Mouse (Mus musculus): Measurements from ENCODE around the gene Igsf21. TPM values are rescaled to one million over a fixed set of nuclear protein-coding genes. Genes with fewer than 3 reads are reported as not detected.

The Igsf21 gene
- polyA plus RNA-seq, 1 experiment from 2014 or later: 1.2 TPM

GRCm38 (mm10) chr4:140109626-140109948 lies 137.0 kb downstream of the Igsf21 start:
- Histone ChIP-seq H3K27ac (replicated peaks) (no peak overlapping the region), H3K36me3 (no peaks in the 10 kb centered on the region), H3K4me2 (replicated peaks) (peak overlapping the region; percentile 30; the same call in 1 of the 2 replicates), H3K4me3 (replicated peaks) (no peak overlapping the region), H3K27me3 (peaks cover 43% of the 10 kb centered on the region), H3K4me1 (peaks cover 15% of the 10 kb centered on the region), H3K9ac (no peak overlapping the region), H3K9me3 (replicated peaks) (no peaks in the 10 kb centered on the region)
- ATAC-seq (ENCODE audit: insufficient number of reproducible peaks, low FRiP score, low TSS enrichment, low read depth): no peak
- WGBS: 39% methylated on average over 6 of the region's 6 CpGs

DNA sequence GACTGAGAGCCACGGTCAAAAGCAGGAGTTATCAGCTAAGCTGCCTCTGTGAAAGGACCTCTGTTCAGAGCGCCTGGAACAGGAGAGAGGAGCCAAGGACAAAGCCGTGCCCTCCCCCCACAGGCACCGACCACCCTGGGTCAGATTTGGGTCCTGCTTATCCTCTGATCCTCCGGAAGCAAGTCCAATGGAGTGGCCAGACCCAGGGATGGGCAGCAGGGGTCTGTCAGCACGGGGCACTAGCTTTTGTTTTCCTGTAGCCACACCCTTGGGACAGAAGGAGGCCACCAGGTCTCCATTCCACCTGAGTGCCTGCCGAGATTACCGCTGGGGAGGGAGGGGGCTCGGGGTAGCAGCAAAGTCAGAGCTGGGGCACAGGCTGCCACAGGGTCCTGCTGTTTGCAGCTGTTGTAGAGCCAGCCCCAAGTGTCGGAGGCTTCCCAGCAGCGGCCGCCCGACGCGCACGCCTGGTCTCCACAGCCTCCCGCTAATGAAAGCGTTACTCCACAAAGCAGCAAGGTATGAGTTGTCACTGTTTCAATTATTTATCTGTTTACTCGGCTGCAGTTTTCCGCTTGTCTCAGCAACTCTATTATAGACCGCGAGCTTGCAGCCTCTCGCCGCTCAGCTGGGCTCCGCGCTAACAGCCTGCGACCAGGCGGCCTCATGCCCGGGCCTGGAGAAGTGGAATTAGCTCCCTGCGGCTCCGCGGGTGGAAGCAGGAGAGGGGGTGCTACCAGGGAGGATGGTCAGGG lies 137.5 kb downstream of the Igsf21 start:
- Histone ChIP-seq H3K4me1 (peaks cover 16% of the 10 kb centered on the region), H3K4me2 (replicated peaks) (peak overlapping the region; percentile 30), H3K27ac (replicated peaks) (no peak overlapping the region), H3K9ac (no peak overlapping the region), H3K9me3 (replicated peaks) (no peaks in the 10 kb centered on the region), H3K36me3 (no peaks in the 10 kb centered on the region), H3K27me3 (peaks cover 46% of the 10 kb centered on the region), H3K4me3 (replicated peaks) (no peak overlapping the region)
- WGBS: 4% methylated on average over 32 of the region's 32 CpGs
- no peak for ATAC-seq (ENCODE audit: insufficient number of reproducible peaks, low FRiP score, low TSS enrichment, low read depth)

DNA sequence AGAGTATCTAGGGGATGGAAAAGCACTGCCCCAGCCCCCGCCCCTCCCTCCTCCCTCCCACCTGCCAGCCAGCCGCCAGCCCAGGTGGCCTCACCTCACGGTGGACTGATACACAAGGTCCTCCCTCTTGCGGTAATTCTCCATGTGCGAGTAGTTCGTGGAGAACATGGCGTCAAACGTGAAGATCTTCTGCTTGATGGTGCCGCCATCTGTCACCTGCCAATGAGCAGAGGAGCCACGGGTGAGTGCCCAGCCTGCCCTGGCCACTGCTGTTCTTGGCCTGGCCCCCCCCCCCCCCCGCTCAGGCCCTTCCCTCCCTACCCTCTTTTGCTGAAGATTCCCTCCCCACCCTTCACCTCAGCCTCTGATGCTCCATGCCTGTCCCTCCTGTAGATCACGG lies 139.4 kb downstream of the Igsf21 start:
- no peak overlapping the region for H3K9ac ChIP-seq
- 79% methylated on average over 11 of the region's 12 CpGs for WGBS
- peaks cover 22% of the 10 kb centered on the region for H3K4me1 ChIP-seq
- no peak overlapping the region for H3K27ac ChIP-seq (replicated peaks)
- H3K9me3 ChIP-seq (replicated peaks): no peaks in the 10 kb centered on the region
- H3K4me3 ChIP-seq (replicated peaks): no peak overlapping the region
- no peaks in the 10 kb centered on the region for H3K36me3 ChIP-seq
- no peak for ATAC-seq (ENCODE audit: insufficient number of reproducible peaks, low FRiP score, low TSS enrichment, low read depth)
- no peak overlapping the region for H3K4me2 ChIP-seq (replicated peaks)
- peaks cover 62% of the 10 kb centered on the region for H3K27me3 ChIP-seq

- no peaks in the 10 kb centered on the region for H3K9me3 ChIP-seq (replicated peaks)
- H3K36me3 ChIP-seq: no peaks in the 10 kb centered on the region
- H3K27me3 ChIP-seq: peaks cover 55% of the 10 kb centered on the region
- ATAC-seq (ENCODE audit: insufficient number of reproducible peaks, low FRiP score, low TSS enrichment, low read depth): no peak
- H3K4me2 ChIP-seq (replicated peaks): no peak overlapping the region
- WGBS: 2% methylated on average over 6 of the region's 6 CpGs
- H3K4me3 ChIP-seq (replicated peaks): no peak overlapping the region
- no peak overlapping the region for H3K27ac ChIP-seq (replicated peaks)
- no peak overlapping the region for H3K9ac ChIP-seq
- peaks cover 22% of the 10 kb centered on the region for H3K4me1 ChIP-seq
Measured at GRCm38 (mm10) chr4:140104795-140105194, 141.8 kb downstream of the Igsf21 start.

DNA sequence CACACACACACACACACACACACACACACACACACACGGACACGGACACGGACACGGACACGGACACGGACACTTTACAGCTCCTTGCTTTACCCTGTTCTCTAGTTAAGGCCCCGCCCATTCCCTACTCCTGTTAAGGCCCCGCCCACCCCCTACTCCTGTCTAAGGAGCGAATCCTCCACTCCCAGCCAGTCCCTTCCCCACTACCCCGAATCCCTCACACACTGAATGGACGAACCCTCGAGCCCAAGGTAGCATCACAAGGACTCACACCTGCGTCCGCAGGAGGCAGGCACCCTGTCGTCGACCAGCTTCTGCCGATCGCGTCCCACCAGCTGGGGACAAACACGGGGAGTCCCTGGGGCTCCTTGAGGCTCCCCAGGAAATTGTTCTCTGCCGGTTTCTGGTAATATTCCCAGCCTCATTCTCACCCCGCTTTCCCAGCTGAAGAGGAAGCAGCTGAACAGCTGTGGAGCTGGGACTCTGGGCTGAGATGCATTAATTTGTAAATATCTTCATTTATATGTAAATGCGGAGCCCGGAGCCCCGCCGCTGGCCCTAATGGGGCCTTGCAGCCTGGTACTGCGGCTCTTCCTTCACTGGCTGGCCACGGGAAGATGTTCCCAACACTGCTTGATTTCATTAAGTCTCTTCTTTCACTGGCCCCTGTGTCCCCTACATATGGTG lies 143.1 kb downstream of the Igsf21 start:
- Histone ChIP-seq H3K36me3 (no peaks in the 10 kb centered on the region), H3K27me3 (peaks cover 42% of the 10 kb centered on the region), H3K4me1 (peaks cover 12% of the 10 kb centered on the region), H3K27ac (replicated peaks) (no peak overlapping the region), H3K9ac (no peak overlapping the region), H3K9me3 (replicated peaks) (no peaks in the 10 kb centered on the region), H3K4me2 (replicated peaks) (peak overlapping the region; percentile 23), H3K4me3 (replicated peaks) (peak overlapping the region; percentile 2; the same call in 1 of the 2 replicates)
- 2% methylated on average over 28 of the region's 28 CpGs for WGBS
- ATAC-seq (ENCODE audit: insufficient number of reproducible peaks, low FRiP score, low TSS enrichment, low read depth): no peak

GRCm38 (mm10) chr4:140102581-140103200 lies 143.9 kb downstream of the Igsf21 start:
- H3K36me3 ChIP-seq: no peaks in the 10 kb centered on the region
- H3K27me3 ChIP-seq: peaks cover 37% of the 10 kb centered on the region
- H3K4me2 ChIP-seq (replicated peaks): no peak overlapping the region
- H3K9ac ChIP-seq: no peak overlapping the region
- H3K9me3 ChIP-seq (replicated peaks): no peaks in the 10 kb centered on the region
- H3K27ac ChIP-seq (replicated peaks): no peak overlapping the region
- H3K4me1 ChIP-seq: peaks cover 12% of the 10 kb centered on the region
- no peak for ATAC-seq (ENCODE audit: insufficient number of reproducible peaks, low FRiP score, low TSS enrichment, low read depth)
- 12% methylated on average over 11 of the region's 11 CpGs for WGBS
- no peak overlapping the region for H3K4me3 ChIP-seq (replicated peaks)

GRCm38 (mm10) chr4:140101106-140101505 lies 145.5 kb downstream of the Igsf21 start:
- Histone ChIP-seq H3K4me3 (replicated peaks) (no peak overlapping the region), H3K36me3 (no peaks in the 10 kb centered on the region), H3K9ac (no peak overlapping the region), H3K27me3 (peaks cover 26% of the 10 kb centered on the region), H3K9me3 (replicated peaks) (no peaks in the 10 kb centered on the region), H3K4me1 (peaks cover 12% of the 10 kb centered on the region), H3K4me2 (replicated peaks) (no peak overlapping the region), H3K27ac (replicated peaks) (no peak overlapping the region)
- 75% methylated on average over 5 of the region's 5 CpGs for WGBS
- ATAC-seq (ENCODE audit: insufficient number of reproducible peaks, low FRiP score, low TSS enrichment, low read depth): no peak

DNA sequence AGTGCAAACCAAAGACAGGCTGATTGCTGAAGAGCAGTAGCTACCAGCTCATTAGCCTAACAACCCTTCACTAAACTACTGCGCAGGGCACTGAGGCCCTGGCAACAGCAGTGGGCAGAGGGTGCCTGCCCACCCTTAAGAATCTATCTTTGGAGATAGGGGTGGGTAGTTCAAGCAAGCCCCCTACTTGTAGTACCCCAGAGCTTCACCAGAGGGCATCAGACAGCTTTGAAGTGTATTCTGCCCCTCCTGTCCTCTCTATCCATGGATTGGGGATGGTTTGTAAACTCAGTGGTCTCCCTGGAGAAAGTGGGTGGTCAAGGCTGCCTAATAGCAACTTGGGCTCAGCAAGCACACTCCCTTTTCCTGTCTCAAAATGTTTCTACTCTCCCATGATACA lies 146.4 kb downstream of the Igsf21 start:
- no peak for ATAC-seq (ENCODE audit: insufficient number of reproducible peaks, low FRiP score, low TSS enrichment, low read depth)
- no peaks in the 10 kb centered on the region for H3K9me3 ChIP-seq (replicated peaks)
- H3K4me2 ChIP-seq (replicated peaks): no peak overlapping the region
- no peaks in the 10 kb centered on the region for H3K36me3 ChIP-seq
- H3K4me3 ChIP-seq (replicated peaks): no peak overlapping the region
- no peak overlapping the region for H3K9ac ChIP-seq
- H3K27me3 ChIP-seq: peaks cover 26% of the 10 kb centered on the region
- WGBS: 67% methylated on average over 1 of the region's 1 CpGs
- H3K27ac ChIP-seq (replicated peaks): no peak overlapping the region
- H3K4me1 ChIP-seq: peaks cover 12% of the 10 kb centered on the region

GRCm38 (mm10) chr4:140096283-140096682 lies 150.3 kb downstream of the Igsf21 start:
- H3K9ac ChIP-seq: no peak overlapping the region
- H3K27ac ChIP-seq (replicated peaks): no peak overlapping the region
- H3K27me3 ChIP-seq: no peaks in the 10 kb centered on the region
- no peaks in the 10 kb centered on the region for H3K36me3 ChIP-seq
- H3K4me3 ChIP-seq (replicated peaks): no peak overlapping the region
- no peak for ATAC-seq (ENCODE audit: insufficient number of reproducible peaks, low FRiP score, low TSS enrichment, low read depth)
- H3K4me1 ChIP-seq: no peaks in the 10 kb centered on the region
- H3K9me3 ChIP-seq (replicated peaks): no peaks in the 10 kb centered on the region
- 52% methylated on average over 2 of the region's 2 CpGs for WGBS
- H3K4me2 ChIP-seq (replicated peaks): no peak overlapping the region

DNA sequence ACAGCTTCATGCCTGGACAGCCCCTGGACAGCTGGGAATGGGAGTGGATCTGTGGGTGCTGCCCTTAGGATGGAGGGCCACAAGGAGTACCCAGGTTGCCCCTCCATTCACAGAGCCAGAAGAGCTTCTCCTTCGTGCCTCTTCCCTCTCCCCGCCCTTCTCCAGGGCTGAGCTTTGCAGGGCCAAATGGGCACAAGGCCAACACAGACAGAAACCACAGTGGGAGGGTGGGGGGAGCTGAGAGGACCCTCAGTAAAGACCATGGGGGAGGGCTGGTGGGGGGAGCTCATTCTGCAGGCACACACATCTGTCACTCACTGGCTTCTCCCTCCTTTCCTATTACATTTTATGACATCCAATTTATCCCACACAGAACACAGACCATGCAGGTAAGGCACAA lies 151.7 kb downstream of the Igsf21 start:
- no peak for ATAC-seq (ENCODE audit: insufficient number of reproducible peaks, low FRiP score, low TSS enrichment, low read depth)
- H3K9ac ChIP-seq: no peak overlapping the region
- H3K4me1 ChIP-seq: no peaks in the 10 kb centered on the region
- no peak overlapping the region for H3K4me3 ChIP-seq (replicated peaks)
- no peak overlapping the region for H3K4me2 ChIP-seq (replicated peaks)
- 35% methylated on average over 2 of the region's 2 CpGs for WGBS
- H3K9me3 ChIP-seq (replicated peaks): no peaks in the 10 kb centered on the region
- no peak overlapping the region for H3K27ac ChIP-seq (replicated peaks)
- H3K36me3 ChIP-seq: no peaks in the 10 kb centered on the region
- no peaks in the 10 kb centered on the region for H3K27me3 ChIP-seq

- Histone ChIP-seq H3K4me1 (no peaks in the 10 kb centered on the region), H3K27ac (replicated peaks) (no peak overlapping the region), H3K4me3 (replicated peaks) (no peak overlapping the region), H3K27me3 (no peaks in the 10 kb centered on the region), H3K9me3 (replicated peaks) (no peaks in the 10 kb centered on the region), H3K9ac (no peak overlapping the region), H3K36me3 (no peaks in the 10 kb centered on the region), H3K4me2 (replicated peaks) (no peak overlapping the region)
- ATAC-seq (ENCODE audit: insufficient number of reproducible peaks, low FRiP score, low TSS enrichment, low read depth): no peak
- 64% methylated on average over 11 of the region's 11 CpGs for WGBS
Measured at GRCm38 (mm10) chr4:140092367-140092766, 154.2 kb downstream of the Igsf21 start.

All from embryonic facial prominence, embryonic 15.5 days (tissue).